Mouse (Mus musculus): Measurements from ENCODE around the gene Zbtb12. TPM values are rescaled to one million over a fixed set of nuclear protein-coding genes. Genes with fewer than 3 reads are reported as not detected.

The Zbtb12 gene
- total and polyA plus RNA-seq, 3 experiments: 7.6 to 24.3 TPM; not detected in 1

DNA sequence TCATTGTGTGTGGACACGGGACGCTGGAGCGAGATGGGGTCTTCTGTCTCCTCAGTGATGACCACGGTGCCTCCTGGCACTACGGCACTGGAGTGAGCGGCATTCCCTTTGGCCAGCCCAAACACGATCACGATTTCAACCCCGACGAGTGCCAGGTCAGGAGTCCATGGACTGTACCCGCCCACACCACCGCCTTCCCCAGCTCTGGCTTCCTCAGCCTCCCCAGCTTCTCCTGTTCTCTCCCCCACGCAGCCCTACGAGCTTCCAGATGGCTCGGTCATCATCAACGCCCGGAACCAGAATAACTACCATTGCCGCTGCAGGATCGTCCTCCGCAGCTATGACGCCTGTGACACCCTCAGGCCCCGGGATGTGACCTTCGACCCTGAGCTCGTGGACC, 54.7 kb downstream of the Zbtb12 start:
- peaks cover 3 to 10% of the 10 kb centered on the region in 2 experiments; a peak in 3 of 4 replicates for H3K4me1 ChIP-seq (ENCODE audit: control insufficient read depth in 1 of 2, insufficient read depth in 2 of 2, low read length in 2 of 2)
- DNase-seq (ENCODE audit: low read depth, low spot score): no peak
- no peak overlapping the region for H3K9ac ChIP-seq (ENCODE audit: control insufficient read depth, low read depth, low read length, poor library complexity, severe bottlenecking)
- H3K27ac ChIP-seq (ENCODE audit: control insufficient read depth, low read depth, low read length): no peak overlapping the region
- H3K36me3 ChIP-seq (ENCODE audit: control insufficient read depth in 1 of 2, insufficient read depth in 2 of 2, low read length in 2 of 2): peaks cover 0 to 6% of the 10 kb centered on the region in 2 experiments; a peak in 2 of 4 replicates
- H3K4me3 ChIP-seq (ENCODE audit: control insufficient read depth in 1 of 2, insufficient read depth in 1 of 2, low read depth in 2 of 2, low read length in 2 of 2): no peak overlapping the region
- TF ChIP-seq GATA1 (IDR thresholded peaks at IDR 0.05; ENCODE audit: low read depth, low read length): no peak
- TF ChIP-seq POLR2AphosphoS5 (IDR thresholded peaks at IDR 0.05; ENCODE audit: borderline replicate concordance, low read depth, low read length): no peak
- no peak for TF ChIP-seq POLR2A (IDR thresholded peaks at IDR 0.05; ENCODE audit: control insufficient read depth in 1 of 2, insufficient read depth in 1 of 2, low read depth in 1 of 2, low read length in 2 of 2, poor library complexity in 1 of 2)
- TF ChIP-seq MXI1 (IDR thresholded peaks at IDR 0.05; ENCODE audit: low read depth, low read length): no peak
- no peak for TF ChIP-seq TCF12 (IDR thresholded peaks at IDR 0.05; ENCODE audit: low read depth, low read length)
- TF ChIP-seq UBTF (IDR thresholded peaks at IDR 0.05; ENCODE audit: borderline replicate concordance, insufficient read depth, low read depth, low read length): no peak
- TF ChIP-seq ELF1 (IDR thresholded peaks at IDR 0.05; ENCODE audit: low read depth, low read length): no peak
- TF ChIP-seq USF2 (IDR thresholded peaks at IDR 0.05; ENCODE audit: borderline replicate concordance in 1 of 2, insufficient read depth in 1 of 2, low read depth in 1 of 2, low read length in 2 of 2): no peak
- TF ChIP-seq RAD21 (IDR thresholded peaks at IDR 0.05; ENCODE audit: low read depth, low read length): no peak
- no peaks in the 10 kb centered on the region for H3K27me3 ChIP-seq (ENCODE audit: control insufficient read depth in 1 of 2, insufficient read depth in 2 of 2, low read length in 2 of 2)
- no peaks in the 10 kb centered on the region for H3K9me3 ChIP-seq (replicated peaks; ENCODE audit: insufficient read depth, low read length)
- H3K79me2 ChIP-seq (ENCODE audit: control insufficient read depth, insufficient read depth, low read length, poor library complexity): peaks cover 5% of the 10 kb centered on the region; the same call in 1 of the 2 replicates

DNA sequence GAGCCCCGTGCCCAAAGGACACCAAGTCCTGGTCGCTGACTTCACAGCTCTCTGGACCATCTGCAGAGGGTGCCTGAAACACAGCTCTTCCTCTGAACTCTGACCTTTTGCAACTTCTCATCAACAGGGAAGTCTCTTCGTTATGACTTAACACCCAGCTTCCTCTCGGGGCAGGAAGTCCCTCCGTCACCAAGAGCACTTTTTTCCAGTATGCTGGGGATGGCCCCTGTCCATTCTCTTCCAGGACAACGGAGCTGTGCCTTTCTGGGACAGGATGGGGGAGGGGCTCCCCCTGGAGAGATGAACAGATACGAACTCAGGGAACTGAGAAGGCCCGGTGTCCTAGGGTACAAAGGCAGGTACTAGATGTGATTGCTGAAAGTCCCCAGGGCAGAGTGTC, 55.5 kb downstream of the Zbtb12 start:
- Histone ChIP-seq H3K4me1 (ENCODE audit: control insufficient read depth in 1 of 2, insufficient read depth in 2 of 2, low read length in 2 of 2) (peaks cover 3 to 10% of the 10 kb centered on the region in 2 experiments; a peak in 3 of 4 replicates), H3K9ac (ENCODE audit: control insufficient read depth, low read depth, low read length, poor library complexity, severe bottlenecking) (no peak overlapping the region), H3K36me3 (ENCODE audit: control insufficient read depth in 1 of 2, insufficient read depth in 2 of 2, low read length in 2 of 2) (peaks cover 0 to 6% of the 10 kb centered on the region in 2 experiments; a peak in 2 of 4 replicates)

DNA sequence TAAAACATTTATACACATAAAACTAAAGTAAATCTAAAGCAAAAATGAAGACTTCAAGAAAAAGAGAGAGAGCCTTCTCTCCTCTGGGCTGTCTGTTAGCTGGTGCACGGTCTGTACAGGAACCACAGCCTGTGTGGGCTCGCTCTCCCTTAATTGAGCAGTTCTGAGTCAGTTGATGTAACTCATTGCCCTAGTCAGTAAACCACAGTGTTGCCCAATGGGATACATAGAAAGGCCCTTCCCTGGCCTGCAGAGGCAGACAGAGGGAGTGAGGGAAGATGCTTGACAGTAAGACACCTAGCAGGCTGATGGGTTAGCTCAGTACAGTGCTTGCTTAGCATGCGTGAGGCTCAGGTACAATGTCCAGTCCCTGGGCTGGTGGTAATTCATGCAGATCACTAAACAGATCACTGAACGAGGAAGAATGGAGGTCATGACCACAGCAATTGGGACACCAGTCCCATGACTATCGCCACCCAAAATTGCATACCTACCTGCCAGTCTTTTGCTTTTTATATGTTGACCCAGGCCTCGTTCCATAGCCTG, 58.8 kb downstream of the Zbtb12 start:
- peaks cover 0 to 6% of the 10 kb centered on the region in 2 experiments; a peak in 2 of 4 replicates for H3K36me3 ChIP-seq (ENCODE audit: control insufficient read depth in 1 of 2, insufficient read depth in 2 of 2, low read length in 2 of 2)
- H3K9ac ChIP-seq (ENCODE audit: control insufficient read depth, low read depth, low read length, poor library complexity, severe bottlenecking): no peak overlapping the region
- no peak overlapping the region for H3K4me3 ChIP-seq (ENCODE audit: control insufficient read depth in 1 of 2, insufficient read depth in 1 of 2, low read depth in 2 of 2, low read length in 2 of 2)
- no peaks in the 10 kb centered on the region for H3K9me3 ChIP-seq (replicated peaks; ENCODE audit: insufficient read depth, low read length)
- no peaks in the 10 kb centered on the region for H3K79me2 ChIP-seq (ENCODE audit: control insufficient read depth, insufficient read depth, low read length, poor library complexity)
- H3K27me3 ChIP-seq (ENCODE audit: control insufficient read depth in 1 of 2, insufficient read depth in 2 of 2, low read length in 2 of 2): no peaks in the 10 kb centered on the region
- peaks cover 0 to 7% of the 10 kb centered on the region in 2 experiments; a peak in 2 of 4 replicates for H3K4me1 ChIP-seq (ENCODE audit: control insufficient read depth in 1 of 2, insufficient read depth in 2 of 2, low read length in 2 of 2)
- no peak overlapping the region for H3K27ac ChIP-seq (ENCODE audit: control insufficient read depth, low read depth, low read length)
- no peak for DNase-seq (ENCODE audit: low read depth, low spot score)
- TF ChIP-seq MYB (IDR thresholded peaks at IDR 0.05; ENCODE audit: low read depth, low read length) (no peak), KAT2A (conservative IDR thresholded peaks at IDR 0.05; ENCODE audit: low read depth, low read length) (no peak), JUND (IDR thresholded peaks at IDR 0.05; ENCODE audit: low read depth, low read length) (no peak), TCF12 (IDR thresholded peaks at IDR 0.05; ENCODE audit: low read depth, low read length) (no peak), MEF2A (IDR thresholded peaks at IDR 0.05; ENCODE audit: extremely low read depth, insufficient replicate concordance, low read depth, low read length, poor library complexity, severe bottlenecking) (no peak), GABPA (IDR thresholded peaks at IDR 0.05; ENCODE audit: low read depth, low read length) (no peak), MAFK (IDR thresholded peaks at IDR 0.05; ENCODE audit: borderline replicate concordance, low read depth, low read length) (no peak), BHLHE40 (IDR thresholded peaks at IDR 0.05; ENCODE audit: borderline replicate concordance, low read depth, low read length) (no peak), ETS1 (IDR thresholded peaks at IDR 0.05; ENCODE audit: low read depth, low read length) (no peak), MYC (IDR thresholded peaks at IDR 0.05; ENCODE audit: low read depth, low read length) (no peak), POLR2AphosphoS5 (IDR thresholded peaks at IDR 0.05; ENCODE audit: borderline replicate concordance, low read depth, low read length) (no peak), ZC3H11A (IDR thresholded peaks at IDR 0.05; ENCODE audit: low read depth, low read length) (no peak), UBTF (IDR thresholded peaks at IDR 0.05; ENCODE audit: borderline replicate concordance, insufficient read depth, low read depth, low read length) (no peak), TBP (IDR thresholded peaks at IDR 0.05; ENCODE audit: low read depth, low read length) (no peak), MAX (IDR thresholded peaks at IDR 0.05; ENCODE audit: low read length) (no peak), CHD1 (IDR thresholded peaks at IDR 0.05; ENCODE audit: low read depth, low read length) (no peak), RAD21 (IDR thresholded peaks at IDR 0.05; ENCODE audit: low read depth, low read length) (no peak)

More for the DNA sequence above, 55.5 kb downstream of the Zbtb12 start:
- DNase-seq (ENCODE audit: low read depth, low spot score): no peak
- H3K9me3 ChIP-seq (replicated peaks; ENCODE audit: insufficient read depth, low read length): no peaks in the 10 kb centered on the region
- H3K4me3 ChIP-seq (ENCODE audit: control insufficient read depth in 1 of 2, insufficient read depth in 1 of 2, low read depth in 2 of 2, low read length in 2 of 2): no peak overlapping the region
- TF ChIP-seq E2F4 (IDR thresholded peaks at IDR 0.05; ENCODE audit: borderline replicate concordance, low read depth, low read length) (no peak), MAX (IDR thresholded peaks at IDR 0.05; ENCODE audit: low read length) (no peak), MAFK (IDR thresholded peaks at IDR 0.05; ENCODE audit: borderline replicate concordance, low read depth, low read length) (no peak), JUND (IDR thresholded peaks at IDR 0.05; ENCODE audit: low read depth, low read length) (no peak), MYC (IDR thresholded peaks at IDR 0.05; ENCODE audit: low read depth, low read length) (no peak), ZC3H11A (IDR thresholded peaks at IDR 0.05; ENCODE audit: low read depth, low read length) (no peak)
- H3K79me2 ChIP-seq (ENCODE audit: control insufficient read depth, insufficient read depth, low read length, poor library complexity): peaks cover 5% of the 10 kb centered on the region; the same call in 1 of the 2 replicates
- H3K27ac ChIP-seq (ENCODE audit: control insufficient read depth, low read depth, low read length): no peak overlapping the region
- H3K27me3 ChIP-seq (ENCODE audit: control insufficient read depth in 1 of 2, insufficient read depth in 2 of 2, low read length in 2 of 2): no peaks in the 10 kb centered on the region
